Mouse (Mus musculus) limb, embryonic 13.5 days (tissue): ENCODE measurements around the gene Krtap29-1. TPM values are rescaled to one million over a fixed set of nuclear protein-coding genes. Genes with fewer than 3 reads are reported as not detected.

Experiments
- ATAC-seq: fragments of 200-750 bp; cut with Nextera tagmentation; 2 replicates; pipeline ENCODE4 v1.8.0; 2017; ENCODE audit warnings: low read depth, moderate number of reproducible peaks, moderate TSS enrichment; ENCODE audit not compliant: low FRiP score
- H3K27ac ChIP-seq: fragments of 300-500 bp; sonication (generic); 2 replicates; pipeline ENCODE4 v1.5.1; 2015; ENCODE audit warnings: inconsistent platforms, mild to moderate bottlenecking, moderate library complexity
- H3K27me3 ChIP-seq: fragments of 300-500 bp; sonication (generic); 2 replicates; pipeline ENCODE4 v1.6.1; 2015; ENCODE audit warnings: mild to moderate bottlenecking, inconsistent platforms
- H3K36me3 ChIP-seq: fragments of 300-500 bp; sonication (generic); 2 replicates; pipeline ENCODE4 v1.6.1; 2015; ENCODE audit warnings: inconsistent platforms, mild to moderate bottlenecking, moderate library complexity
- H3K4me1 ChIP-seq: fragments of 300-500 bp; sonication (generic); 2 replicates; pipeline ENCODE4 v1.6.1; 2015; ENCODE audit warnings: inconsistent platforms
- H3K4me2 ChIP-seq: fragments of 300-500 bp; sonication (generic); replicated peaks from 2 replicates; pipeline ENCODE4 v1.6.1; 2015; ENCODE audit warnings: inconsistent platforms, mild to moderate bottlenecking, moderate library complexity
- H3K4me3 ChIP-seq: fragments of 300-500 bp; sonication (generic); 2 replicates; pipeline ENCODE4 v1.5.1; 2015; ENCODE audit warnings: moderate library complexity, mild to moderate bottlenecking, inconsistent platforms
- H3K9ac ChIP-seq: fragments of 300-500 bp; sonication (generic); 2 replicates; pipeline ENCODE4 v1.6.1; 2015; ENCODE audit warnings: mild to moderate bottlenecking, inconsistent platforms
- H3K9me3 ChIP-seq: fragments of 300-500 bp; sonication (generic); 2 replicates; pipeline ENCODE4 v1.6.1; 2016; ENCODE audit warnings: inconsistent platforms
- WGBS: fragments of 180-500 bp; shearing (Covaris S2); methylation state at CpG from one replicate; pipeline ENCODE4 v1.1.7; 2015; 5-methylcytosine and 5-hydroxymethylcytosine counted together
- polyA plus RNA-seq: library from polyadenylated mRNA; unstranded; fragments of >200 nt; fragmentation: Nextera tagmentation; extraction: Ambion mirVana; gene quantifications from 2 replicates; pipeline ENCODE4 v1.2.1, GENCODE M21; 2015

Krtap29-1 gene
- polyA plus RNA-seq = not detected in 2 replicates

GRCm38 (mm10) chr11:99978953-99979352 lies at the start of gene Krtap29-1:
Gene Krtap29-1 (minus strand): TSS chr11:99979053.
- Histone ChIP-seq H3K4me3 (no peak within 1 kb of the TSS), H3K36me3 (no peaks in the 10 kb centered on the region), H3K4me1 (no peaks in the 10 kb centered on the region), H3K4me2 (no peak within 1 kb of the TSS), H3K27ac (no peak within 1 kb of the TSS), H3K9me3 (no peaks in the 10 kb centered on the region), H3K9ac (no peak within 1 kb of the TSS), H3K27me3 (no peaks in the 10 kb centered on the region)
- 68% methylated on average over 5 of the region's 5 CpGs for WGBS
- ATAC-seq = no peak

GRCm38 (mm10) chr11:100021438-100021837 lies 42.6 kb upstream of the Krtap29-1 start:
- WGBS = 79% methylated on average over 5 of the region's 5 CpGs

GRCm38 (mm10) chr11:100019466-100019865 lies 40.6 kb upstream of the Krtap29-1 start:
- Histone ChIP-seq H3K9me3 (no peaks in the 10 kb centered on the region), H3K27ac (no peak overlapping the region), H3K27me3 (no peaks in the 10 kb centered on the region), H3K9ac (no peak overlapping the region), H3K4me3 (no peak overlapping the region), H3K4me2 (no peak overlapping the region), H3K36me3 (no peaks in the 10 kb centered on the region), H3K4me1 (no peaks in the 10 kb centered on the region)
- 86% methylated on average over 1 of the region's 1 CpGs for WGBS
- no peak for ATAC-seq

More at GRCm38 (mm10) chr11:100021438-100021837, 42.6 kb upstream of the Krtap29-1 start:
- H3K9me3 ChIP-seq = no peaks in the 10 kb centered on the region
- H3K4me3 ChIP-seq = no peak overlapping the region
- no peaks in the 10 kb centered on the region for H3K36me3 ChIP-seq
- no peak overlapping the region for H3K4me2 ChIP-seq
- no peak overlapping the region for H3K27ac ChIP-seq
- no peaks in the 10 kb centered on the region for H3K27me3 ChIP-seq
- H3K9ac ChIP-seq = no peak overlapping the region
- H3K4me1 ChIP-seq = no peaks in the 10 kb centered on the region
- no peak for ATAC-seq

GRCm38 (mm10) chr11:100016112-100016511 lies 37.3 kb upstream of the Krtap29-1 start, which contains the start of gene Krt33a:
Gene Krt33a (minus strand): TSS chr11:100016212.
- H3K9me3 ChIP-seq = no peaks in the 10 kb centered on the region
- ATAC-seq = no peak
- no peaks in the 10 kb centered on the region for H3K36me3 ChIP-seq
- H3K4me1 ChIP-seq = no peaks in the 10 kb centered on the region
- H3K27ac ChIP-seq = no peak within 1 kb of the TSS
- 47% methylated on average over 3 of the region's 4 CpGs for WGBS
- H3K4me3 ChIP-seq = no peak within 1 kb of the TSS
- H3K9ac ChIP-seq = no peak within 1 kb of the TSS
- no peaks in the 10 kb centered on the region for H3K27me3 ChIP-seq
- no peak within 1 kb of the TSS for H3K4me2 ChIP-seq

- Histone ChIP-seq H3K27me3 (no peaks in the 10 kb centered on the region), H3K27ac (no peak overlapping the region), H3K4me1 (no peaks in the 10 kb centered on the region), H3K9me3 (no peaks in the 10 kb centered on the region), H3K4me3 (no peak overlapping the region), H3K36me3 (no peaks in the 10 kb centered on the region), H3K9ac (no peak overlapping the region), H3K4me2 (no peak overlapping the region)
- ATAC-seq = no peak
- 71% methylated on average over 4 of the region's 4 CpGs for WGBS
These were observed 34.9 kb upstream of the Krtap29-1 start for GRCm38 (mm10) chr11:100013691-100014171.

- Histone ChIP-seq H3K36me3 (no peaks in the 10 kb centered on the region), H3K27me3 (no peaks in the 10 kb centered on the region), H3K9ac (no peak overlapping the region), H3K9me3 (no peaks in the 10 kb centered on the region), H3K4me1 (no peaks in the 10 kb centered on the region), H3K27ac (no peak overlapping the region), H3K4me2 (no peak overlapping the region), H3K4me3 (no peak overlapping the region)
- ATAC-seq = no peak
- 90% methylated on average over 5 of the region's 5 CpGs for WGBS
These were observed 31.8 kb upstream of the Krtap29-1 start for GRCm38 (mm10) chr11:100010682-100011081.

- no peak overlapping the region for H3K9ac ChIP-seq
- H3K27me3 ChIP-seq = no peaks in the 10 kb centered on the region
- 83% methylated on average over 5 of the region's 5 CpGs for WGBS
- no peaks in the 10 kb centered on the region for H3K36me3 ChIP-seq
- H3K4me2 ChIP-seq = no peak overlapping the region
- no peak overlapping the region for H3K27ac ChIP-seq
- no peak for ATAC-seq
- H3K4me3 ChIP-seq = no peak overlapping the region
- H3K4me1 ChIP-seq = no peaks in the 10 kb centered on the region
- no peaks in the 10 kb centered on the region for H3K9me3 ChIP-seq
These were observed 29.5 kb upstream of the Krtap29-1 start for GRCm38 (mm10) chr11:100008336-100008735.

- H3K4me2 ChIP-seq = no peak overlapping the region
- 57% methylated on average over 3 of the region's 3 CpGs for WGBS
- H3K27ac ChIP-seq = no peak overlapping the region
- ATAC-seq = no peak
- no peak overlapping the region for H3K9ac ChIP-seq
- H3K9me3 ChIP-seq = peaks cover 5% of the 10 kb centered on the region; the same call in 1 of the 2 replicates
- H3K36me3 ChIP-seq = no peaks in the 10 kb centered on the region
- no peaks in the 10 kb centered on the region for H3K27me3 ChIP-seq
- H3K4me1 ChIP-seq = no peaks in the 10 kb centered on the region
- no peak overlapping the region for H3K4me3 ChIP-seq
These were observed 27.8 kb upstream of the Krtap29-1 start for GRCm38 (mm10) chr11:100006624-100007023.

- ATAC-seq = no peak
- Histone ChIP-seq H3K27ac (no peak overlapping the region), H3K9ac (no peak overlapping the region), H3K27me3 (no peaks in the 10 kb centered on the region), H3K9me3 (peaks cover 5% of the 10 kb centered on the region; the same call in 1 of the 2 replicates), H3K4me2 (no peak overlapping the region), H3K4me3 (no peak overlapping the region), H3K36me3 (no peaks in the 10 kb centered on the region), H3K4me1 (no peaks in the 10 kb centered on the region)
- WGBS = 83% methylated on average over 8 of the region's 8 CpGs
These were observed 27.1 kb upstream of the Krtap29-1 start for GRCm38 (mm10) chr11:100005905-100006304.

GRCm38 (mm10) chr11:100004846-100005245 lies 26.0 kb upstream of the Krtap29-1 start:
- no peak for ATAC-seq
- peaks cover 5% of the 10 kb centered on the region; the same call in 1 of the 2 replicates for H3K9me3 ChIP-seq
- H3K4me3 ChIP-seq = no peak overlapping the region
- H3K36me3 ChIP-seq = no peaks in the 10 kb centered on the region
- H3K4me2 ChIP-seq = no peak overlapping the region
- no peaks in the 10 kb centered on the region for H3K27me3 ChIP-seq
- WGBS = 20% methylated on average over 6 of the region's 6 CpGs
- no peaks in the 10 kb centered on the region for H3K4me1 ChIP-seq
- H3K9ac ChIP-seq = no peak overlapping the region
- no peak overlapping the region for H3K27ac ChIP-seq

GRCm38 (mm10) chr11:99999091-99999490 lies 20.2 kb upstream of the Krtap29-1 start:
- WGBS = 95% methylated on average over 7 of the region's 7 CpGs
- no peak for ATAC-seq

GRCm38 (mm10) chr11:99994384-99994661 lies 15.5 kb upstream of the Krtap29-1 start:
- H3K4me3 ChIP-seq = no peak overlapping the region
- no peak overlapping the region for H3K27ac ChIP-seq
- WGBS = 51% methylated on average over 4 of the region's 4 CpGs
- peaks cover 11% of the 10 kb centered on the region for H3K4me1 ChIP-seq
- H3K9ac ChIP-seq = no peak overlapping the region
- H3K36me3 ChIP-seq = no peaks in the 10 kb centered on the region
- no peak for ATAC-seq
- H3K27me3 ChIP-seq = peaks cover 32% of the 10 kb centered on the region
- H3K4me2 ChIP-seq = peak overlapping the region; percentile 53; the same call in 1 of the 2 replicates
- no peaks in the 10 kb centered on the region for H3K9me3 ChIP-seq

More at GRCm38 (mm10) chr11:99999091-99999490, 20.2 kb upstream of the Krtap29-1 start:
- peaks cover 16% of the 10 kb centered on the region for H3K27me3 ChIP-seq
- no peak overlapping the region for H3K9ac ChIP-seq
- H3K36me3 ChIP-seq = no peaks in the 10 kb centered on the region
- H3K9me3 ChIP-seq = peaks cover 5% of the 10 kb centered on the region; the same call in 1 of the 2 replicates
- H3K4me3 ChIP-seq = no peak overlapping the region
- no peak overlapping the region for H3K27ac ChIP-seq
- H3K4me2 ChIP-seq = no peak overlapping the region
- H3K4me1 ChIP-seq = peaks cover 2% of the 10 kb centered on the region
